Mouse (Mus musculus) limb, embryonic 10.5 days (tissue): Measurements from ENCODE around the gene Il27ra. TPM values are rescaled to one million over a fixed set of nuclear protein-coding genes. Genes with fewer than 3 reads are reported as not detected.

ENCODE experiments used
- DNase-seq: peaks from one replicate; pipeline ENCODE4 v3.0.0-alpha.2; 2017; ENCODE audit warnings: low spot score
- H3K27ac ChIP-seq: fragments of 300-500 bp; sonication (generic); 2 replicates; pipeline ENCODE4 v1.5.1; 2016; ENCODE audit warnings: mild to moderate bottlenecking
- H3K27me3 ChIP-seq: fragments of 300-500 bp; sonication (generic); 2 replicates; pipeline ENCODE4 v1.6.1; 2016; ENCODE audit warnings: low read depth, mild to moderate bottlenecking; ENCODE audit not compliant: poor library complexity, severe bottlenecking
- H3K36me3 ChIP-seq: fragments of 300-500 bp; sonication (generic); 2 replicates; pipeline ENCODE4 v1.6.1; 2016; ENCODE audit warnings: mild to moderate bottlenecking, moderate library complexity
- H3K4me1 ChIP-seq: fragments of 300-500 bp; sonication (generic); 2 replicates; pipeline ENCODE4 v1.6.1; 2016
- H3K4me3 ChIP-seq: fragments of 300-500 bp; sonication (generic); 2 replicates; pipeline ENCODE4 v1.5.1; 2016; ENCODE audit warnings: mild to moderate bottlenecking, moderate library complexity
- H3K9me3 ChIP-seq: fragments of 300-500 bp; sonication (generic); replicated peaks from 2 replicates; pipeline ENCODE4 v1.6.1; 2016; ENCODE audit warnings: mild to moderate bottlenecking
- WGBS: fragments of 180-500 bp; shearing (Covaris S2); methylation state at CpG from one replicate; pipeline ENCODE4 v1.1.7; 2016; 5-methylcytosine and 5-hydroxymethylcytosine counted together
- polyA plus RNA-seq: library from polyadenylated mRNA; unstranded; fragments of >200 nt; fragmentation: Nextera tagmentation; extraction: Ambion mirVana; gene quantifications from 2 replicates; pipeline ENCODE4 v1.2.1, GENCODE M21; 2016

Il27ra gene
- polyA plus RNA-seq, 1 experiment from 2014 or later, result 0.58 TPM

DNA sequence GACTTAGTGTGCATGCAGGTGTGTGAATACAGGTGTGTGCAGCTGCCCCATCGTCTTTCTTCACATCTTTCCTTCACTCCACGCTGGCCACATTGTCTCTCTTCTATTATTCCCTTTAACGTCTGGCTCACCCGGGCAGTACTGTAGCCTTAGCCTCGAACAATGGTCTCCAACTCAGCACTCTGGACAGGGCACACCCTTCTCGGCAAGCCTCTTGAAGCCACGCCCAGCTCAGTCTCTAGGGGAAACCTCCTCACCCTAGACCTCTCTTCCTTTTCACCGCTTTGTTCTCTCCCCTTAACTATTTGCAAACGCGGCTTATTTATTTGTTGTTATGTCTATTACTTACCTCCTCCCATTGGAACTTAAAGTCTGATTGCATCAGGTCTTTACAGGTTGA lies 14.9 kb downstream of the Il27ra start:
- WGBS, result 15% methylated on average over 10 of the region's 10 CpGs

DNA sequence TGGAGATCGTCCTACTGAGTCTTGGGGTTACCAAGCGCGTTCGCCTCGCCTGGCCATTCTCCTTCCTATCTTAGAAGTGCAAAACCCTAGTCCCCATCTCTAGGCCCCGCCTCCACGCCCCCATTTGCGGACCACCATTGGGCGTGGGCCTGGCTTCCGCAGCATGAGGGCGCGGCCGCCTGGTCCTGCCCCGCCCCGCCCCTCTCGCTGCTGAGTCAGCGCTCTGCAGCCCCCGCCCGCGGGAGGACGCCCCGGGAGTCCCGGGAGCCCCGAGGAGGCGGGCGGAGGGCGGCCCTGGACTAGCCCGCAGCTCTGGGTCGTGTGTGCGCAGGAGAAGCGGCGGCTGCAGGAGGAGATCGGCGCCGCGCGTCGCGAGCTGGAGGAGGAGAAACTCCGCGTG lies 16.5 kb downstream of the Il27ra start:
- peaks cover 87% of the 10 kb centered on the region for H3K27me3 ChIP-seq
- WGBS, result under 1% methylated on average over 41 of the region's 41 CpGs
- peak overlapping the region; percentile 57 for H3K27ac ChIP-seq
- peaks cover 38% of the 10 kb centered on the region for H3K4me1 ChIP-seq
- H3K4me3 ChIP-seq, result peak overlapping the region; percentile 62
- H3K9me3 ChIP-seq, result no peaks in the 10 kb centered on the region
- 0 out of 2 replicates have a peak, but pooled peaks cover 2% of the 10 kb centered on the region for H3K36me3 ChIP-seq
- peak; percentile 78 for DNase-seq

More for the DNA sequence above, 14.9 kb downstream of the Il27ra start:
- no peaks in the 10 kb centered on the region for H3K9me3 ChIP-seq
- peaks cover 31% of the 10 kb centered on the region for H3K4me1 ChIP-seq
- H3K27me3 ChIP-seq, result peaks cover 72% of the 10 kb centered on the region
- H3K27ac ChIP-seq, result no peak overlapping the region
- H3K4me3 ChIP-seq, result no peak overlapping the region
- DNase-seq, result no peak
- 0 out of 2 replicates have a peak, but pooled peaks cover 2% of the 10 kb centered on the region for H3K36me3 ChIP-seq

DNA sequence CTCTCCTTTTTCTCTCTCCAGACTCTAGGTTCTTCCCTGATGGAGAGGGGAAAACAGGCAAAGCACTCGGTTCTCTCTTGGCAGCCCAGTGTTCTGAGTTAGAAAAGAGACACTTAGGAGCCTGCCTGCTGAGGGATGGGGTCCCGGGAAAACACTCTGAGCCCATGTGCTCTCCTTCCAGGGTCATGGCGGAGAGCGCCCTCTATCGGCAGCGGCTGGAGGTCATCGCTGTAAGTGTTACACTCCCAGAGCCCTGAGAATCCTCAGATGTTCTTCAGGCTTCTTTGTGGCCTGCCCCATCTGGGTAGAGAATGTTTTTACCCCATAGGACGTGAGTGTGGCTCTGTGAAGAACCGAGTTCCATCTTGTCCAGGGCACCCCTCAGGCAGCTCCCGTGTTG lies 18.2 kb downstream of the Il27ra start:
- H3K36me3 ChIP-seq, result no peaks in the 10 kb centered on the region
- H3K4me1 ChIP-seq, result peaks cover 41% of the 10 kb centered on the region
- peak; percentile 80 for DNase-seq
- no peak overlapping the region for H3K4me3 ChIP-seq
- H3K9me3 ChIP-seq, result no peaks in the 10 kb centered on the region
- H3K27me3 ChIP-seq, result peaks cover 98% of the 10 kb centered on the region
- H3K27ac ChIP-seq, result no peak overlapping the region
- 13% methylated on average over 10 of the region's 10 CpGs for WGBS

GRCm38 (mm10) chr8:84023631-84024030 lies 18.8 kb downstream of the Il27ra start:
- DNase-seq, result no peak
- peaks cover 95% of the 10 kb centered on the region for H3K27me3 ChIP-seq
- H3K27ac ChIP-seq, result no peak overlapping the region
- no peak overlapping the region for H3K4me3 ChIP-seq
- no peaks in the 10 kb centered on the region for H3K36me3 ChIP-seq
- 69% methylated on average over 1 of the region's 1 CpGs for WGBS
- H3K4me1 ChIP-seq, result peaks cover 41% of the 10 kb centered on the region
- no peaks in the 10 kb centered on the region for H3K9me3 ChIP-seq

GRCm38 (mm10) chr8:84023085-84023484 lies 19.3 kb downstream of the Il27ra start:
- 27% methylated on average over 5 of the region's 5 CpGs for WGBS
- no peaks in the 10 kb centered on the region for H3K36me3 ChIP-seq
- H3K4me1 ChIP-seq, result peaks cover 41% of the 10 kb centered on the region
- no peaks in the 10 kb centered on the region for H3K9me3 ChIP-seq
- H3K27me3 ChIP-seq, result peaks cover 89% of the 10 kb centered on the region
- no peak overlapping the region for H3K4me3 ChIP-seq
- H3K27ac ChIP-seq, result no peak overlapping the region
- no peak for DNase-seq

DNA sequence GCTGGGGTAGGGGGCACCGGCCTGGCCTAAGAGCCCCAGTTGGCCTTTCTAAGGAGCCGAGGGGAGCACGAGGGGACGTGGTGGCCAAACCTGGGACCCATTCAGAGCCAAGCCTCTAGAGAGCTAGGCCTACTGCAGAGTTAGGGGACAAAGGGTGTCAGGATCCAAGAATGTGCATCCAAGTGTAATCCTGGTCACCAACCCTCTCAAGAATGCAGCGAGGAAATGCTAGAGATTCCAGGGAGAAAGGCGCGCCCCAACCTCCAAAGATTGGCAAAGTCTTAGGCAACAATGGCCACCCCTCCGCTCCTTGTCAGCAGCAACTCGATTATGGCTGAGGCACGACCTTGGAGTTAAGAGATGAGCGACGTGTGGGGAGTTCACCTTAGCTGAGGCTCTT lies 20.8 kb downstream of the Il27ra start:
- peaks cover 74% of the 10 kb centered on the region for H3K27me3 ChIP-seq
- 46% methylated on average over 12 of the region's 12 CpGs for WGBS
- H3K4me3 ChIP-seq, result peak overlapping the region; percentile 27
- no peaks in the 10 kb centered on the region for H3K36me3 ChIP-seq
- no peak for DNase-seq
- no peaks in the 10 kb centered on the region for H3K9me3 ChIP-seq
- H3K4me1 ChIP-seq, result peaks cover 38% of the 10 kb centered on the region
- H3K27ac ChIP-seq, result peak overlapping the region; percentile 62

DNA sequence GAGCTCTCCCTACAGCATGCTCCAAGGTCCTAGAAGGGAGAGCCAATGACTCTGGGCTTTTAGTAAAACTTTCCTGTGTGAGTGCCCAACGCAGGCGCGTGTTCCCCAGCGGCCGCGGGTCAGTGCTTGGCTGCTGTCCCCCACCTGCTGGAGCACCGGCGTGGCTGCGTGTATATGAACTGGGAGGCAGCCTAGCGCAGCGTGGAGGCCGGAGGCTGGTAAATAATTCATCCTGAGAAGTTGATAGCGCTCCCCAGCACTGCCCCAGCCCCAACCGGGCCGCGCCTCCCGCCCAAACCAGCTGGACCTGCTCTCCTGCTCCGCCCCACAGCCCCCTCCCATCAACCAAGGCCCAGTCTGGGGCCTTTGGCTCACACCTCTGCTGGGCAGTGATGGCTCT lies 21.3 kb downstream of the Il27ra start, which contains the start of gene Palm3:
Gene Palm3, plus strand, starts transcription at position 376 of the 400 bp plus-strand sequence.
- WGBS, result 5% methylated on average over 18 of the region's 18 CpGs
- no peaks in the 10 kb centered on the region for H3K9me3 ChIP-seq
- H3K4me1 ChIP-seq, result peaks cover 33% of the 10 kb centered on the region
- no peak for DNase-seq
- H3K27me3 ChIP-seq, result peaks cover 69% of the 10 kb centered on the region
- H3K4me3 ChIP-seq, result peak within 1 kb of the TSS; percentile 27
- peak within 1 kb of the TSS; percentile 62 for H3K27ac ChIP-seq
- no peaks in the 10 kb centered on the region for H3K36me3 ChIP-seq

DNA sequence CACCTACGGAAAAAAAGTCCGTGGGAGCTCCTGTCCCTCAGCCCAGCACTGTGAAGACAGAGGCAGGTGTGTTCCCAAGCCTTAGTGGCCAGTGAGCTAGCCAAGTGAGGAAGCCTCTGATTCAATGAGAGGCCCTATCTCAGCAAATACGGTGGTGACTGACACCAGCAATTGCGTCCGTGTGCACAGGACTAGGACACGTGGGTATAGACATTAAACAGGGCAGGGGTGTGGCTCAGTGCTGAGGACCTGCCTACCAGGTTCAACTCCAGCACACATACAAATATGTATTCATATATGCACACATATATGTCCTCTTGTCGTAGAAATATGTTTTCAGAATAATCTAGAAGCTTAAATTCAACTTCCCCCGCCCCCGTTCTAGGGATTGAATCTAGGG lies 22.7 kb downstream of the Il27ra start:
- Histone ChIP-seq H3K27ac (no peak overlapping the region), H3K4me3 (no peak overlapping the region), H3K27me3 (peaks cover 61% of the 10 kb centered on the region), H3K4me1 (peaks cover 26% of the 10 kb centered on the region), H3K9me3 (no peaks in the 10 kb centered on the region), H3K36me3 (no peaks in the 10 kb centered on the region)
- 85% methylated on average over 9 of the region's 9 CpGs for WGBS
- no peak for DNase-seq

- peaks cover 58% of the 10 kb centered on the region for H3K27me3 ChIP-seq
- WGBS, result 94% methylated on average over 5 of the region's 5 CpGs
- H3K36me3 ChIP-seq, result no peaks in the 10 kb centered on the region
- H3K4me1 ChIP-seq, result peaks cover 26% of the 10 kb centered on the region
- DNase-seq, result no peak
- no peak overlapping the region for H3K27ac ChIP-seq
- H3K4me3 ChIP-seq, result no peak overlapping the region
- H3K9me3 ChIP-seq, result no peaks in the 10 kb centered on the region
Measured at GRCm38 (mm10) chr8:84015833-84016232, 26.6 kb downstream of the Il27ra start.

DNA sequence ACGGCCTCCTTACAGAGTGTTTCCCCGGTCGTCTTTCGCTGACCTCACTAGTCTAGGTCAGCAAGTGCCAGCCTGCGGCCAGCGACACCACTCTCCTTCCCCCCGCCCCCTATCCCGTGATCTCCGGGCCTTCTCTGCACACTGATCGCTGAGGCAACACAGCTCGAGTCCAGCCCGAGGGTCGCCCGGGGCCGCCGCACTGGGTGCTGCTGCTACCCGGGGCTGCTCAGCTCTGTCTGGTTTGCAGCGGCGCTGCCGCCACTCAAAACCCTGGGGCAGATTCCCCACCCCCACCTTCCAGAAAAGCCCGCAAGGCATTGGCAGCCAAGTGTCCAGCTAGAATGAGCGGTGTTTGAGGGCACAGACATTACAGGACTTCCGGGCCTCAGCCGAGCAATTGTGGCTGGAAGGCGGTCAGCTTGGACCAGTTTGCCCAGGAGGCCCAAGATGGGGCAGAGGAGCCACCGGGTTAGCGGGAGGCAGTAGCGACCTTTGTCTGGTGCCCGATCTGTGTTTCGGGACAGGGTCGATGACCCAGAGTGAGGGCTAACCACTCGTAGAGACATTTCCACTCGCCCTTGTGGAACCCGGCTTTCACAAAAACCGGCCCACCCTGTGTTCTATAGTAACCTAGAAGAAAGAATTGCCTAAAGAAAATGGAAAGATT lies 29.8 kb downstream of the Il27ra start:
- Histone ChIP-seq H3K27me3 (peaks cover 52% of the 10 kb centered on the region), H3K4me1 (peaks cover 37% of the 10 kb centered on the region), H3K9me3 (no peaks in the 10 kb centered on the region), H3K36me3 (no peaks in the 10 kb centered on the region), H3K4me3 (peak overlapping the region; percentile 58), H3K27ac (peak overlapping the region; percentile 7; the same call in 1 of the 2 replicates)
- peak; percentile 62 for DNase-seq
- WGBS, result 7% methylated on average over 35 of the region's 35 CpGs

GRCm38 (mm10) chr8:84011705-84012498 lies 30.5 kb downstream of the Il27ra start, which contains the start of gene 2210011C24Rik:
TSS of gene 2210011C24Rik (minus strand) at chr8:84012171.
- Histone ChIP-seq H3K4me1 (peaks cover 37% of the 10 kb centered on the region), H3K27me3 (peaks cover 52% of the 10 kb centered on the region), H3K4me3 (peak within 1 kb of the TSS; percentile 58), H3K27ac (peak within 1 kb of the TSS; percentile 7), H3K36me3 (no peaks in the 10 kb centered on the region), H3K9me3 (no peaks in the 10 kb centered on the region)
- peak; percentile 59 for DNase-seq
- WGBS, result 1% methylated on average over 45 of the region's 45 CpGs

DNA sequence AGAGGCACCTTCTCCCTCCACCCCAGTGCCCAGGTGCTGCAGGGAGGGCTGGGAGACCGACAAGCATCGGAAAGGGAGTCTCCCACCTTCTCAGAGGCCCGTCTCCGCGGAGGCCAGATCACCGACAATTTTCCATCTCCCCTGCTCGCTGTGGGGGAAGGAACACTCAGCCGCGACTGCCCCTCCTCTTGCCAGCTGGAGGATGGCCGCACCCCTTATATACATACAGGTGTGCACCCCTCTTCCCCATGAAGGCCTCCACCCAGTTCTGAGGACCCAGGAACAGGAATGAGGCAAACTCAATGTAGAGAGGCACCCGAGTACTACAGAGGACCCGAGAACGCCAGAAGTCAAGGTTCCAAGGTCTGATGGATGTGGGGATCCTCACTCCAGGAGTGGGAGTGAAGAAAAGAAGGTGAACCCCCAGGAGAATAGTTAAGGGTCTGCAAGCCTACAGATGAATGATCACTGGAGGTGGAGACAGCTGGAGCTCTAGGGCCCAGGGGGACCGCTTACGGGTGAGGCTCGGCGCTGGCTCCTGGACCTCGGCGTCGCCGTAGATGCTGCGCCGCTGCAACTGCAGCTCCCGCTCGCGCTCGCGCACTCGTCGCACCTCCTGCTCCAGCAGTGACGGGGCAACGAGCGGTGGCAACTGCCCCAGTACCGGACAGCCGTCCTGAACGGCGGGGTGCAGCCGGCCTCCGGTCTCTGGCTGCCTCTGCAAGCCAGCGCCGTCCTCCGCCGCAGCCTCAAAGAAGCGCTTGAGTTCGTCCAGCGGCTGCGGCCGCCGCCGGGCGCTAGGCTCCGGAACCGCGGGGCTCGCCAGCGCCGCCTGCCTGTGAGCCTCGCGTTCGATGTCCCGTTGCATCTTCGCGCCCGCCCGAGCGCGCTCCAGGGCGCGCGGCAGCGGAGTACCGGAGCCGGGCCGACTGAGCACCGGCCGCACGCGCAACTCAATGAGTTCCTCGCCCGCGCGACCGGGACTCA lies 31.5 kb downstream of the Il27ra start:
- H3K27ac ChIP-seq, result peak overlapping the region; percentile 5
- H3K36me3 ChIP-seq, result no peaks in the 10 kb centered on the region

More for the DNA sequence above, 31.5 kb downstream of the Il27ra start:
- 2% methylated on average over 83 of the region's 83 CpGs for whole genome bisulfite sequencing
- H3K4me3 ChIP-seq, result peak overlapping the region; percentile 58
- peaks cover 52% of the 10 kb centered on the region for H3K27me3 ChIP-seq
- peak; percentile 84 for DNase-seq
- H3K9me3 ChIP-seq, result no peaks in the 10 kb centered on the region
- H3K4me1 ChIP-seq, result peaks cover 37% of the 10 kb centered on the region
